Mouse (Mus musculus): Measurements from ENCODE around the gene 6820408C15Rik.

Gene 6820408C15Rik

DNA sequence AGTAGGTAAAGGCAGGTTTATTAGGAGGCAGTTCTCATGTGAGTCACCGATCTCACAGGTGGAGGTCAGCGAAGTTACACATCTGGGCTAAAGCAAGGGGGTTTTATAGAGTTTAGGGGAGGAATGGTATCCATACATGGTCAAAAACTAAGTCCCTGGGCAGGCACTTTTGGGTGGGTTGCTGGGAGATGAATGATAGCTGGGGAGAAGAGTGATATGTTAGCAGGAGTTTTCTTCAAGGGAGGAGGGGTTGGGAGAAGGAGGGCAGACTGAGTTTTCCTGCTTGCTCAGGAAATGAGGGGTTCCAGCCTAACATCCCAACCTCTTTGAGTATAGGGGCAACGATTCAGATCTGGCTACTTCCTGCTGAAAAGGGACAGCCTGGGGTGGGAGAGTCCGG lies at the start of gene 6820408C15Rik:
Gene 6820408C15Rik (plus strand): TSS at position 301 of the 400 bp plus-strand sequence.
- DNase-seq (ENCODE audit: low spot score in 2 of 2), result no peak

DNA sequence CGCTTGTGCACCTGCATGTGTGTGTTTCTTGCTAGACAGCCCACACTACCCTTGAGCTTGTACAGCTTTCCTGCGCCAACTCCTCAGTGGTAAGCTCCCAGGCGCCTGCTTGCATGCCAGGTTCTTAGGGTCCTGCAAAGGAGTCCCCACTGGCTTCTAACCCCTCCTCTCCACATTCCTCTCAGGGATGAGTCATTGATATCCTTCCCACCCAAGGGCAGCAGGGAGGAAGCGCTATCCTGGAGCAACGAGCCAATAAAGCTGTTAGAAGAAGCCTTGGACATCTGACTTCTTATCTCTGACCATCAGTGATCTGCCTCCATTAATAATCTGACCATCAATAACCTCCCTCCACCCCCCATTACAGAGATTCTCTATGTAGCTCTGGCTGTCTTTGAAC lies 47.5 kb upstream of the 6820408C15Rik start:
- no peak for DNase-seq (ENCODE audit: low spot score in 2 of 2)

DNA sequence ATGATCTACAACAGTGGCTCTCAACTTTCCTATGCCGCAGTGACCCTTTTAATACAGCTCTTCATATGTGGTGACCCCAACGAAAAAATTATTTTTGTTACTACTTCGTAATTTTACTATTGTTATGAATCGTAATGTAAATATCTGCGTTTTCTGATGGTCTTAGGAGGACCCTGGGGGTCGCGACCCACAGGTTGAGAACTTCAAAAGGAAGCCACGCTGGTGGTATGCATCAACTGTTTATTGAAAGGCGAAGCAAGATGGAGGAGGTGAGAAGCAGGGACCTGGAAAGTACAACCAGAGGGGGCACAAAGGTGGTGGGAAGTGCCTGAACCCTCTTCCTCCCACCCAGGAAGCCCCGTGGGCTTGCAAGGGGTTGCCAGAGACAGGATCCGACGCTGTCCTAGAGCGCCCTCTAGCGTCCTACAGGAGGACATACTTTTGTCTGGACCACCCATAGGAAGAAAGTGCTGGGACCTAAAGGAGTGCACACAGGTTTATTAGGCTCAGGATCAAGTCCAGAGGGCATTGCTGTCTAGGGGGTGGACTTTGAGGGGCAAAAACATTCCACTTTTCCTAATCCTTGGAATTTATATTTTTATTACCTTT lies 46.8 kb upstream of the 6820408C15Rik start:
- DNase-seq (ENCODE audit: low spot score in 2 of 2), result peak in 1 of 2 experiments; percentile 43

DNA sequence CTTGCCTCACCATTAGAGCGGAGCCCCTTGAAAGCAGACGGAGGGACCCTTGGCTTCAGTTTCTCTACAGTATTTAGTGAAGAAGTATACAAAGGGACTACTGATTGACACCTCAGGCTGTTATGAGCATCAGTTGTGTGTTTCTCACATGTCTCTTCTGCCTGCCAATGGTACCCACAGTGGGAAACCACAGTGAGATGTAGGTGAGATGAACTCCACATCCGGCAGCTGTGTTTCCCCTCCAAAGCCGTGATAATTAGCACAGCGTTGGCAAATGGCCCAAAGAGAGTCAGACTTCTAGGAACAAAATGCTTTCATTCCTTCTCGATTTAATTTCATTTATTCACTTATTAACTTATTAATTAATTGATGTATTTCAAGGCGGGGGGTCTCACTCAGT lies 43.3 kb upstream of the 6820408C15Rik start:
- DNase-seq (ENCODE audit: low spot score in 2 of 2), result no peak

DNA sequence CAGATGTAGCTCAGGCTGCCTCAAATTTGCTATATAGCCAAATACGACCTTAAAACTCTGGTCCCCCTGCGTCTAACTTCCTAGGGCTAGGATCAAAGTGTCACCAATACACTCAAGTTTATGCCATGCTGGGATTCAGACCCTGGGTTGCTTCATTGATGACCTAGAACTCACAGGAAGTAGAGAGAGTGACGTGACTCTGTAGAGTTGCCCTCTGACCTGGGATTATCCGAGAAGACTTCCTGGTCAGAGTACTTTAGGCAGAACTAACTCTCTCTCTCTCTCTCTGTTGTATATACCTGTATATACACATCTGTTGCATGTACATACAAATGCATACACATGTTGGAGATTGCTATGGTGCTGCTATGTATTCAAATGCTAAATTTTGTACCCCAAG lies 42.7 kb upstream of the 6820408C15Rik start:
- DNase-seq (ENCODE audit: low spot score in 2 of 2), result no peak

DNA sequence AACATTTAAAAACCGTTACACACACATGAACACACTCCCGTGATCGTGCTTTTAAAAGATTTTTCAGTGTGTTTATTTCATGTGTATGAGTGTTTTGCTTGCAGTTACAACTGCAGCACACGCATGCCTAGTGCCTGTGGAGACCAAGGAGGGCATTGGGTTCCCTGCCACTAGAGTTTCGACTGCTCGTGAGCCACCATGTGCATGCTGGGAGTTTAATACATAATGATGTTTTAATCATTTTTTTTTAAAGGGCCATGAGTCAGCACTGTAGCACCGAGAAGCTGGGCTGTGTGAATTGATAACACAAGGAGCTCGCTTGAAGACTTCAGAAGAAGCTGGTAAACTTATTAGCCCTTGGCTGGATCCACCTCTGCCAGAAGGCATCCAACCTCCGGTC lies 41.8 kb upstream of the 6820408C15Rik start:
- DNase-seq (ENCODE audit: low spot score in 2 of 2), result no peak

DNA sequence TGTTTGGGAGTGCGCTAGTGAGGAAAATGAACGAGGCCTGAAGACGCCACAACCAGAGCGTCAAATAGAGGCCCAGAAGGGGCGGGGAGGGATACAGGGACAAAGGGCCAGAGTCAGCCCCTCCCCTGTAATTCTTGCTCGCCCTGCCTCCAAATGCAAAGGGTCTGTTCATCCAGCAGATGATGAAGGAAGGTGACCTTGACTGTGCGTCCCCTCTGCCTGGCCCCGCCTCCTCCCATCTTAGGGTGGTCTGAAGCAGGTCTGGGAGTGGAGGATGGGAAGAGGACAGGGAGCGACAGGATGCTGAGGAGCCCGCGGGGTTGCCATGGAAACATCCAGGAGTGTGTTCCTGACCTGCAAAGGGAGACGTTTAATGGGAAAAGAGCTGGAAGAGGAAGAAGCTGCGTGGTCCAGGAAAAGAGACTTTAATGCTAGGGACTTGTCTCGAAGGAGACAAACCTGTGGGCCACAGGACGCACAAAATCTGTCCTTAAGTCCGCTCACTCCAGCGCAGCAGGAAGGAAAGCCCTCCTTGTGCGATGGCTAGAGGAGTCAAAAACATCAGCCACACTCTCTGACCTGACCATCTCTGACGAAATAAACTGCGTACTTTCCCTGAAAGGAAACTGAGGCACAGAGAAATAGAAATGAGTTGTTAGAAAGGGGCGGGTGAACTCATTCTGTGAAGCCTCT lies 39.6 kb upstream of the 6820408C15Rik start:
- no peak for DNase-seq (ENCODE audit: low spot score in 2 of 2)

DNA sequence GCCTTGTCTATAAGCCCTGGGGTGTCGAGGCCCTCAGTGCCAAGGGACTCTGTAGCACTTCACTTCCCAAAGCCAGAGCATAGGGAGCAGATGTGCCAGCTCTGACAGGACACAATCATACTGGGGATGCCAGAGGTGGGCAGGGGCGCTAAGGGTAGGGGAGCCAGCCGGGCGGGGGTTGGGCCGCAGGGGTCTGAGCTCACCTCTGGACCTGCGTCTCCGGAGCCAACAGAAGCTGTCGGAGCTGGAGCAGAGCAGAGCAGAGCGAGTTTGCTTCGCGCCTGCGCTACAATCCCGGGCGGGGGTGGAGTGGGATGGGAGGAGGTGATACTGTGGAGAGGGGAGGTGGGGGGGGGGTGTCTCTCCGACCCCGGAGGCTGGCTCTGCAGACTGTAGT lies 39.0 kb upstream of the 6820408C15Rik start, which contains the start of gene Nrsn2:
Gene Nrsn2 (minus strand): TSS at position 294 of the 397 bp plus-strand sequence.
- DNase-seq (ENCODE audit: low spot score in 2 of 2), result no peak

DNA sequence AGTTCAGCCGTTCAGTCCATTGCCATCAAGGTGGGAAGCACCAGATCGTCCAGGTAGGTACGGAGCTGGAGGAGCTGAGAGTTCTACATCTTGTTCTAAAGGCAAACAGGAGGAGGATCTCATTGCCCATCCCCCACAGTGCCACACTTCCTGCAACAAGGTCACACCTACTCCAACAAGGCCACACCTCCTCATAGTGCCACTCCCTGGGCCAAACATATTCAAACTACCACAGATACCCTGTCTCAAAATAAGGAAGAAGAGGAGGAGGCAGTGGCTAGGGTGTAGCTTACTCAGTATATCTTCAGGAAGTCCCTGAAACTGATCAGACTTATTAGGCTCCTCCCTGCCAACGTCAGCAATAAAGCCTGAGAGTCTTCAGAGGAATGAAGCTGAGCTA lies 31.2 kb upstream of the 6820408C15Rik start:
- no peak for DNase-seq (ENCODE audit: low spot score in 2 of 2)

DNA sequence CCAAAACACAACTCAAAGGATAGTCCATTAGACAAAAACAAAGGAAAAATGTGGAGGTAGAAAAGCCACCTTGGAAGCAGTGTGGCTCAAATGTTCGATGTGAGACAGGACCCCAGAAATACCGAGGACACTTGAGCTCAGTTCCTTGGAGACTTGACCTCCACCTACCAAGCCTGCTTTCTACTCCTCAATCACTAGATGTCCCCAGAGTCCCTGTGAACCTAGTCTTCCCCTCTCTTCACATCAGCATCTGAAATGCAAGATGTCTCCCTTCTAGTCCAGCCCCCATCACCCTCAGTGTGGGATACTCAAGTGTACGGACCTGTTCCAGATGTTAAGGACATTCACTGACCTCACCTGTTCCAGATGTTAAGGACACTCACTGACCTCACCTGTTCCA lies 22.6 kb upstream of the 6820408C15Rik start:
- peak; percentile 54 to 64 for DNase-seq (ENCODE audit: low spot score in 2 of 2)

DNA sequence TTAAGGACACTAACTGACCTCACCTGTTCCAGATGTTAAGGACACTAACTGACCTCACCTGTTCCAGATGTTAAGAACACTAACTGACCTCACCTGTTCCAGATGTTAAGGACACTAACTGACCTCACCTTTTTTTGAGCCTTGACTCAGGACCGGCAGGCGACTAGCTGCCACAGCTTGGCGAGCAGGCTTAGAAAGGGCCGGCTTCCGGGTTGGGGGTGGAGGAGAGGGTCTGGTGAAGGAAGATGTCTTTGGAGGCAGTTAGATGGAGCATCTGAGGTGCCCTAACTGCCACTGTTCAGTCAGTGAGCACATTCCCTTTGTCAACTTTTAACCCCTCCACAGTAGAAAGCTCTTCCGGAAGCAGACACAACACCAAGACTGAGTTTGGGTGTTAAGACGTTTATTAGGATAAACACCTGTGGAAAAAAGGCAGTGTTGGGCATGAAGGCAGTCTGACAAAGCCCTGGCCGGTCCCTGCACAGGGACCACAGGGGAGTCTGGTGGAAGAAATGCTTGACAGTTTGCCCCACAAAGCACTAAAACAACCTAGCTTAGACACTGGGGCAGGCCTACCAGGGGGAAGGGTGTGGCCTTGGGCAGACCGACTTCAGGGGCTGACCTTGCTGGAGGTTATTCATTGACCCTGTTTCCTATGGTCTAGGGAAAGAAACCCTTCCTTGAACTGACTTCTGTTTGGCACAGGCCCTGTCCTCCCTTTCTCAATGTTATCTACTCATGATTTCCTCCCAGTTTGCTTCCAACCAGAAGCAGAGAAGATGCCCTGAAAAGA lies 22.0 kb upstream of the 6820408C15Rik start:
- DNase-seq (ENCODE audit: low spot score in 2 of 2), result no peak

DNA sequence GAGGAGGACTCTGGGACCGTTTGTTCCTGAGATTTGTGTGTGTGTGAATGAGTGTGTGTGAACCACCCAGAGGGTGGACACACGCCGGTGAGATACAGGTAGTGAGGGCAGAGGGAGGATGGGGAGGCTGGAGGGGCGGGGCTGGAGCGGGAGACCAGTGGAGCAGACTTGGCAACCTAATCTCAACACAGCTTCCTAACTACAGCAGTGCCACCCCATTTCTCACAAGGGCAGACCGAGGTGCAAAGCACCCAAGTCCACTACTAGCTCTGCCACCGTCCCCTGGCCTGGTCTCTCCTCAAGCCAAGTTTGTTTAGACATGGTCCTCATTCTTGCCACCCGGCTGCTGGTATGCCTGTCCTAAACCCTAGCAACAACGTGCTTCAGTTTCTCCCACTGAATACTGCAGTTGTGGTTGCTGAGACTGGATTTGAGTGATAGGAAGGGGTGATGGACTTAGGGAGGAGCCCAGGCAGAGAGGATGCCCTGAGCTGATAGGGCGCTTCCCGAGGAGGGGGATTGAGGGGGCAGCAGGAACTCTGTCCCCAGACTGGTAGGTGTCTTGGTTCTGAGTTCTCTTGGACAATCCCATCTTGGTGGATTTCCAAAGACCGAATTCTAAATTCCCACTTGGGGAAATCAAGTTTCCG lies 20.0 kb upstream of the 6820408C15Rik start:
- no peak for DNase-seq (ENCODE audit: low spot score in 2 of 2)

DNA sequence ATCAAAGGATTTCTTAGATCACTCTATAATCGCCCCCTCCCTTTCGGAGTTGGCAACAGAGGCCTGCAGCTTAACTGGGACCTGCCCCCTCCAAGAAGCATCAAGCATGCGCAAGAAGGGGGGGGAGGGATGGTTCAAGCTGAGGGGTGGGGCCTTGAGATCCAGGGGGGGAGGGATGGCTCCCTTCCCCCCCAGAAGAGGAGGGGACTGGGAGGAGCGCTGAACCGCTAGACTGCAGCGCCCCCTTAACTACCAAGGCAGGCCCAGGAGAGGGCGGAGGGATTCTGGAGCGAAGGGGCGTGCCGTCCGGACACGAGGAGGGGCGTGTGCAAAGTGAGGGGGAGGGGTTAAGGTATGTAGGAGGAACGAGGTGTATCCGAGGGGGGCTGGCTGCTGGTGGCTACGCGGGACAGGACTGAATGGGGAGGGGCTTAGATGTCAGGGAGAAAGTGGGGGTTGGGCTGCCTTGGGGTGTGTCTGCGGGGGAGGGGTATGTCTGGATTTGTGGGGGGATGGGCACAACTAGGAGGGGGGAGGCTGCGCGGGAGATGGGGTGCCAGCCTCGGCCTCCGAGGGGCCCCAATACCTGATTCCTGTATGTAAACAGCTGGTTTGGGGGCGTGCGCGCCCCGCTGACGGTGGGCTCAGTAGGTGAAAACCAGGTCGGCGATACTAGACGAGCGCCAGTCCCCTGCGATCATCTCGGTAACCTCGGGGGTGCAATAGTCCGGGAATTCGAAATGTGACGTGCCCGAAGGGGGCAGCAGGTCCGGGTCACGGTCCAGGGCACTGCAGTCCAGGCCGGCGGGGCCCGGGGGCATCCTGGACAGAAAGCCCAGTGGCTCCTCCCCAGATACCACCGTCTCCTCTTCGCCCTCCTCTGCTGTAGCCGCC lies 19.0 kb upstream of the 6820408C15Rik start:
- DNase-seq (ENCODE audit: low spot score in 2 of 2), result peak; percentile 78 to 79

DNA sequence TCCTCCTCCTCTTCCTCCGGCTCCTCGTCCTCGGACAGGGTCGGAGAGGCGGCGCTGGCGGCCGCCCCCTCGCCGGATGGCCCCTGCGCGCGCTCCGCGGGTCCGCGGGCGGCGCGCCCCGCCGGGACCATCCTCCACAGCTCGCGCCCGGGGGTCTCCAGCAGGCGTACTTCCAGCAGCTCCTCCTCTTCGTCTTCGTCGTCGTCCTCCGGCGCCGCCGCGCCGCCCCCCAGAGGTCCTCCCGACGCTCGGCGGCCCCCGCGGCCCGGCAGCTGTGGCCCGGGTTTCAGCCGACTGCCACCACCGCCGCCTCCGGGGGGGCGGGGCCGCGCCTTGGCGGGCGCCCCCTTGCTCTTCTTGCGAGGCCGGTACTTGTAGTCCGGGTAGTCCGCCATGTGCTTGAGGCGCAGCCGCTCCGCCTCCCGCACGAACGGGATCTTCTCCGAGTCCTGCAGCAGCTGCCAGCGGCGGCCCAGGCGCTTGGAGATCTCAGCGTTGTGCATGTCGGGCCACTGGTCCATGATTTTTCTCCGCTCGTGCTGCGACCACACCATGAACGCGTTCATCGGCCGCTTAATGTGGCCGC lies 18.3 kb upstream of the 6820408C15Rik start:
- DNase-seq (ENCODE audit: low spot score in 2 of 2), result peak; percentile 79

DNA sequence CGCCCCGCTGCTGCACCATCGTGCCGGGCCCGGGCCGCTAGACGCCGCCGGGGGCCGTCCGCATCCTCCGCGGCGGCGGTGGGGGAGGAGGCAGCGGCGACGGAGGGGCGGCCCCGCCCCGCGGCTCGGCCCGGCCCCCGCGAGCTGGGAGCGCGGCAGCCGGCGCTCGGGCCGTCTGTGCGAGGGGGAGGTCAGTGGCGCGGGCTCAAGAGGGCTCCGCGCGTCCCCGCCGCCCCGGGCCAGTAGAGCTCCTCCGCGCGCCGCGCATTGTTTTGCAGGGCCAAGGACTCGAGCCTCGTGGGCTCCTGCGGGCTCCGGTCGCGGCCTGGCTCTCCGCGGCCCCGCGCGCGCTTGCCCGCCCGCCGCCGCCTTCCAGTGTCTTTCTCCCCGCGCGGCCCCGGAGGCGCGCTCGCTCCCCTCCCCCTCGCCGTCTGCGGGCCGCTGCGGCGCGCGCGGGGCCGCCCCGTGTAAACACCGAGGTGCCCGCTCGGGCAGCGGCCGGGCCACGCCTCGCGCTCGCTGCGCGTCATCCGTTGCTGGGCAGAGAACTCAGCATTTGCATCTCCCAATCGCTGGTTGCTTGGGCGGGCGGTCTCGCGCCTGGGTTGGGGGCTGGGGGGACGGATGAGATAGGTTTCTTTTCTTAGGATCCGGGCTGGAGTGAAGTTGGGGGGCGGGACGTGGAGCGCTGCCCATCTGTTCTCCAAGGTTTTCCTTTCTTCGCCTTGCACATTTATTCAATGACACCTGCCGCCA lies 17.5 kb upstream of the 6820408C15Rik start, which contains the start of gene Sox12:
Gene Sox12 (minus strand): TSS at position 384 of the 756 bp plus-strand sequence.
- DNase-seq (ENCODE audit: low spot score in 2 of 2), result peak; percentile 85 to 92

DNA sequence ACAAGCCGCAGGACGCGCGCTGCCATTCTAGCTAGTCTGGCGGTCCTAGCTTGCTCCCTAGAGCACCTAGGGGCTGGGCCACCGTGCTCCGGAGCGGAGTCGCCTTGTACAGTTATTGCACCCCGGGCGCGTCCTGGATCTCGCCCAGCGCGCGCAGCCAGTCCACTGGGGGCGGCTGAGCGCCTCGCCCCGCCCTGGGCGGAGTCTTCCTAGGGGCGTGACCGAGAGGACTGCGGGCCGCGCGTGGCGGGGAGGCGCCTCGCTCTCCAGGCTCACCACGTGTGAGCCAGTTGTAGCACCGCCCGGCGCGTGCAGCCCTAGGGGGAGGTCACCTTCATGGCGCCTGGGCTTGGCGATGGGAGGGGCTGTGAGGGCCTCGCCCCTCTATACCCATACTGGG lies 16.7 kb upstream of the 6820408C15Rik start:
- peak; percentile 93 to 95 for DNase-seq (ENCODE audit: low spot score in 2 of 2)

DNA sequence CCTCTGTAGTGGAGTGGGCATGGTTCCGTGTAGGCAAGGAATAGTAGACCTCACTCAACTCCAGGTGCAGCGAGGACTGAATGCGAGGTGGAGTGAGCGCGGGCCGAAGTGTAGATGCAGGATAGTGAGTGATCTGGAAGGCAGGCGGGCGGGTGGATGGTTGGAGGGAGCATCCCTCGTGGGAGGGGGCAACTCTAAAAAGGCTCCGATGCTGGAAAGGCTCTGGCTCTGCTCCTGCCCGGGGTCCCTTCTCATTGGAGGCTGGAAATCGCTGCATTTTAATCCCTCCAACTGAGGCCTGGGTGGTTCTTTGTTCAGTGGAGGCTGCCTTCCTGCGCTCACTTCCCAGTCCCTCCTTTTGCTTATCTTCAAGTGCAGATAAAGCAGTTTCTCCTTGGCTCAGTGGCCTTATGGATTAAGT lies 16.3 kb upstream of the 6820408C15Rik start:
- no peak for DNase-seq (ENCODE audit: low spot score in 2 of 2)

DNA sequence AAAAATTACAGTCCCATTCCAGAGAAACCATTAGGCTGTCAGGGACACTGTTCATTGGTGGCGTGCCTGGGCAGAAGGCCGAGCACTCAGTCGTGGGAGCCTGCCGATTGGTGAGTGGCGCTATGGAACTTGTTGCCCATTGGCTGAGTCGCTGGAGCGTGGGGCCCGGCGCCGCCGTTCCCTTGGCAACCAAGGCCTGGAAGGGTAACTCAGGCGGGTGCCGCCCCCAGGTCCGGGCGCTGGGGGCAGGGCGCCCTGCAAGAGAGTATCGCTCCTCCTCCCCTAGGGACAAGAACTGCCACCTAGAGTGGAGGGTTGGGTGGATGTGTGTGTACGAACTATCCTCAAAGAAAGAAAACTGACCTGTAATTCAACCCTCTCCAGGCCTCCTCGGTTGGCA lies 9.3 kb upstream of the 6820408C15Rik start:
- DNase-seq (ENCODE audit: low spot score in 2 of 2), result peak; percentile 94

DNA sequence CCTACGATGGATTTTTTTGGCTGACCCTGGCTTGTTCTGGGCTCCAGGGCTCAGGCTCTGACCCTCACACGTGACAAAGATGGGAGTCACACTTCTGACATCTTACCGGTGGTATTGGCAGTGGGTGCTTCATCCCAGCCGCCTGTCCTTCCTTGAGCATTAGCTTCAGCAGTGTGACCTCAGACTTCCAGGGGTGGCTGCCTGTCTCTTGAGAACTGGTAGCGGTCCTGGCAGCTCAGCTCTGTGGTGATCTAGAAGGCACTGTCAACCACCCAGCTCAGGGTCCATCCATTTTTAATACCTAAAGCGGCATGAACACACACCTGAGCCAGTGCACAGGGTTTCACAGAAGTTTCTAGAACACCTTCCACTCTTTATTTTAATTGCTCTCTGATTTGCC lies 5.6 kb upstream of the 6820408C15Rik start:
- DNase-seq (ENCODE audit: low spot score in 2 of 2), result no peak

DNA sequence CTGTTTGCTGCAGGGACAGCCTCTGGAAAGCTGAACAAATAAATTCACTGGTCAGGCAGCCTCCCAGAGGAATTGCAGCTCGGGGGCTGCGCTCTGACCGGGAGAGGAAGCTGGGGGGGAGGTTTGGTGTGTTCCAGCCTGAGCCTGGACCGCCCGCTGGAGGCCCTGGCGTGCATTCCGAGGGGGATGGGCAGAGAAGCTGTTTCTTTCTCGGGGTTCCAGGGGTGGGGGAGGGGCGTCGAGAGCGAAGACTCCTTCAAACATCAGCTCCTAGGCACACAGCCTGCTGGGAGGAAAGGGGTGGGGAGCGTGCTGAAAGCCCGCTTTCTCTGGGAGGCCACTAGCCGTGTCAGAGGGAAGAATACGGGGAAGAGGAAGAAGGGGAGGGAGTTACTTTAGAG lies 4.4 kb upstream of the 6820408C15Rik start:
- peak; percentile 85 to 87 for DNase-seq (ENCODE audit: low spot score in 2 of 2)

Measured in heart, adult 9 months (tissue).